Mouse (Mus musculus) heart, embryonic 11.5 days (tissue): ENCODE results near the gene Drd4. TPM values are rescaled to one million over a fixed set of nuclear protein-coding genes. Genes with fewer than 3 reads are reported as not detected.

Source experiments
- ATAC-seq: fragments of 200-750 bp; cut with Nextera tagmentation; replicated peaks from 2 replicates; pipeline ENCODE4 v1.8.0; 2017; ENCODE audit warnings: moderate library complexity; ENCODE audit not compliant: insufficient number of reproducible peaks, low FRiP score, low TSS enrichment
- H3K27ac ChIP-seq: fragments of 300-500 bp; sonication (generic); 2 replicates; pipeline ENCODE4 v1.5.1; 2014; ENCODE audit warnings: mild to moderate bottlenecking, low read depth, low read length
- H3K27me3 ChIP-seq: fragments of 300-500 bp; sonication (generic); 2 replicates; pipeline ENCODE4 v1.6.1; 2014; ENCODE audit warnings: mild to moderate bottlenecking, low read length, mixed read lengths; ENCODE audit not compliant: control insufficient read depth, insufficient read depth
- H3K36me3 ChIP-seq: fragments of 300-500 bp; sonication (generic); 2 replicates; pipeline ENCODE4 v1.6.1; 2014; ENCODE audit warnings: mild to moderate bottlenecking, low read length, moderate library complexity, mixed read lengths; ENCODE audit not compliant: control insufficient read depth, insufficient read depth
- H3K4me1 ChIP-seq: fragments of 300-500 bp; sonication (generic); 2 replicates; pipeline ENCODE4 v1.6.1; 2014; ENCODE audit warnings: low read length; ENCODE audit not compliant: control insufficient read depth, insufficient read depth
- H3K4me2 ChIP-seq: fragments of 300-500 bp; sonication (generic); 2 replicates; pipeline ENCODE4 v1.6.1; 2014; ENCODE audit warnings: mild to moderate bottlenecking, moderate library complexity
- H3K4me3 ChIP-seq: fragments of 300-500 bp; sonication (generic); 2 replicates; pipeline ENCODE4 v1.5.1; 2014; ENCODE audit warnings: low read depth, low read length
- H3K9ac ChIP-seq: fragments of 300-500 bp; sonication (generic); 2 replicates; pipeline ENCODE4 v1.6.1; 2014; ENCODE audit warnings: mild to moderate bottlenecking, low read depth, low read length, moderate library complexity
- H3K9me3 ChIP-seq: fragments of 300-500 bp; sonication (generic); replicated peaks from 2 replicates; pipeline ENCODE4 v1.6.1; 2016; ENCODE audit warnings: low read length; ENCODE audit not compliant: control insufficient read depth
- WGBS: fragments of 180-500 bp; shearing (Covaris S2); extraction: QIAGEN DNeasy Blood & Tissue Kit; methylation state at CpG from one replicate; pipeline ENCODE4 v1.1.7; 2014; ENCODE audit not compliant: insufficient replicate concordance; 5-methylcytosine and 5-hydroxymethylcytosine counted together
- polyA plus RNA-seq: library from polyadenylated mRNA; unstranded; fragments of >200 nt; fragmentation: Nextera tagmentation; extraction: Ambion mirVana; gene quantifications from 2 replicates; pipeline ENCODE4 v1.2.1, GENCODE M21; 2014

The Drd4 gene
- polyA plus RNA-seq, 1 experiment from 2014 or later, result 0.10 TPM

DNA sequence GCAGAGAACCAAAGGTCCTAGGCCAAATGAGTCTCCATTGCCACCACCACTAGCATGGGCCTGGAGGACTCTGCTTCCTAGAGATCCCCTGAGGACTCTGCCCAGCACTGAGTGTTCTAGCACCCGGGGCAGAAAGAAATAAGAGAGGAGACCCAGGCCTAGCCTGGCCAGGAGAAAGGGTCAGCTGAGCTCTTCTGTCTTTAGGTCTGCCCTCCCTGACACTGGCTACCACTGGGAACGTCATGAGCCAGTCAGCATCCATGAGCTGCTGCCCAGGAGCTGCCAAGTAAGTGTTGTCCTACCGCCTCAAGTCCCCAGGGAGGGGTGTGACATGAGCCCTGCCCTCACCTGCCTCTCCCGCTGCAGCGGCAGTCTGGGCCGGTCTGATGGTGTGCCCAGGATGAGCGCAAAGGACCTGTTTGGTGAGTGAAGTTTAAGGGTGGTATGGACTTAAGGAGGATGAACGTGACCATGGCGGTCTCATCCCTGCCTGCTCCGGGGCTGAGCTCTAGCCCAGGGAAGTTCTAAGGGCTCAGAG is 50.0 kb downstream of the Drd4 start:
- Histone ChIP-seq H3K27ac (no peak overlapping the region), H3K4me3 (no peak overlapping the region), H3K36me3 (no peaks in the 10 kb centered on the region), H3K9ac (no peak overlapping the region), H3K4me1 (peaks cover 9% of the 10 kb centered on the region), H3K27me3 (peaks cover 12% of the 10 kb centered on the region), H3K9me3 (no peaks in the 10 kb centered on the region), H3K4me2 (no peak overlapping the region)
- ATAC-seq, result no peak
- 75% methylated on average over 10 of the region's 10 CpGs for WGBS

DNA sequence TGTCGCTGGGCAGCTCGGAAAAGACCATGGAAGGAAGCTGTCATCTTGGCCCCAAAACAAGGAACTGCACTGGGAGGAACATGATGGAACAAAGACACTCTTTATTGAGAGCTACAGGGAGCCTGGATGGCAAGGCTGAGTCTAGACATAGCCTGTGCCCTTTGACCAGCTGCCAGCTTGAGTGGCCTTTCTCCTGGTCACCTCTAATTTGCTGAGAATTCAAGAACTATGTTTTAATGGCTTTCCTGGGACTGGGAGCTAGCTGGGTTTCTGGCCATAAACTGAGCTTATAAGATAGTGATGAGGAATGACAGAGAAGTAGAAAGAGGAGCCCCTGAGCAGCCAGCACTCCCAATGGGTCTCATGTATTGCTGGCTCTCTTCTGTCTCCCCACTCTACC is 51.4 kb downstream of the Drd4 start:
- H3K9ac ChIP-seq, result no peak overlapping the region
- no peak overlapping the region for H3K27ac ChIP-seq
- H3K27me3 ChIP-seq, result peaks cover 9% of the 10 kb centered on the region
- no peak overlapping the region for H3K4me3 ChIP-seq
- H3K4me2 ChIP-seq, result no peak overlapping the region
- H3K9me3 ChIP-seq, result no peaks in the 10 kb centered on the region
- H3K4me1 ChIP-seq, result peaks cover 9% of the 10 kb centered on the region
- 62% methylated on average over 2 of the region's 2 CpGs for WGBS
- H3K36me3 ChIP-seq, result no peaks in the 10 kb centered on the region
- ATAC-seq, result no peak

DNA sequence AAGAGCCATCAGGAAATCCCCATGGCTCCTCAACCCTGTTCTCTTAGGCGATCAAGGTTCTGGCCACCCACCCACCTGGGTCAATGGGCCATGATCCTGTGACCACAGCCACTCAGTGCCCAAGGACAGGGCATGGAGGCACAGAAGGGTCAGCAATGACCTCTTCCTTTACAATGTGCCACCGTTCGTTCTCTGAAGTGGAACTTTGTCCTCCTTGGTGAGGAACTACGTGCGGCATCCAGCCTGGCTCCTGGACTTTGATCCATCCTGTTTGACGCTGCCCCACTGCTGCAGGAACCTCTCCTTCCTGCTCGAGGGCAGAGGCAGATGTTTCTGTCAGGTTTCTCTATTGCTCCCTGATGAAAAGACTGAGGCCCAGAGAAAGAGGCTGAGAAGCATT is 51.9 kb downstream of the Drd4 start:
- H3K9ac ChIP-seq, result no peak overlapping the region
- WGBS, result 62% methylated on average over 7 of the region's 7 CpGs
- no peak overlapping the region for H3K4me2 ChIP-seq
- peaks cover 6% of the 10 kb centered on the region for H3K4me1 ChIP-seq
- no peak overlapping the region for H3K27ac ChIP-seq
- H3K4me3 ChIP-seq, result no peak overlapping the region
- H3K9me3 ChIP-seq, result no peaks in the 10 kb centered on the region
- ATAC-seq, result no peak
- no peaks in the 10 kb centered on the region for H3K36me3 ChIP-seq
- peaks cover 5% of the 10 kb centered on the region for H3K27me3 ChIP-seq

DNA sequence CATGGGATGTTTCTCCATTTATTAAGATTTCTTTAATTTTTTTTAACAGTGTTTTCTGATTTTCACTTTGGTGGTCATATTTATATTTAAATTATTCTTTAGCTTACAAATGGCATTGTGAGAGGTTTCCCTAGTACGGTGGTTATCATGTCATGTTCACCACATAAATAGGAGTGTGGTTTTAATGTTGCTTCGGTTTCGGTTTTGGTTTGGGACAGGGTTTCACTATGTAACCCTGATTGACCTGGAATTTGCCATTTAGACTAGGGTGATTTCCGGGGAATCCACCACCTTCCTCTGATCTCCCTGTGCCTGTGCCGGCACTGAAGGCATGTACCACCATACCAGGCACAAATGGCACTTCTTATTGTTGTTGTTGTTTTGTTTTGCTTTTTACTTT is 53.0 kb downstream of the Drd4 start:
- Histone ChIP-seq H3K9ac (no peak overlapping the region), H3K9me3 (no peaks in the 10 kb centered on the region), H3K36me3 (no peaks in the 10 kb centered on the region), H3K27me3 (no peaks in the 10 kb centered on the region; the same call in 1 of the 2 replicates), H3K4me2 (no peak overlapping the region), H3K4me3 (no peak overlapping the region), H3K27ac (no peak overlapping the region), H3K4me1 (no peaks in the 10 kb centered on the region)
- no peak for ATAC-seq
- 83% methylated on average over 5 of the region's 5 CpGs for WGBS

Other genes starting within 250 kb of the Drd4 start
- 1.4 and 2.6 TPM in 2 replicates for gene B4galnt4, start 230.9 kb upstream of the Drd4 start, polyA plus RNA-seq
- 0.67 and 0.68 TPM in 2 replicates for gene Pkp3, start 213.8 kb upstream of the Drd4 start, polyA plus RNA-seq
- 2.3 and 3.0 TPM in 2 replicates for gene Sigirr, start 191.4 kb upstream of the Drd4 start, polyA plus RNA-seq
- gene Ano9, start 174.2 kb upstream of the Drd4 start, polyA plus RNA-seq, result 0.31 TPM in 1 of 2 replicates, not detected in the other
- 65.0 and 71.2 TPM in 2 replicates for gene Ptdss2, start 169.6 kb upstream of the Drd4 start, polyA plus RNA-seq
- 95.3 and 103 TPM in 2 replicates for gene Rnh1, start 119.1 kb upstream of the Drd4 start, polyA plus RNA-seq
- gene Hras, start 98.0 kb upstream of the Drd4 start, polyA plus RNA-seq, result 73.1 and 80.9 TPM in 2 replicates
- 1.6 TPM in 2 replicates for gene Lrrc56, start 97.8 kb upstream of the Drd4 start, polyA plus RNA-seq
- gene Lmntd2, start 77.9 kb upstream of the Drd4 start, polyA plus RNA-seq, result 0.46 and 0.99 TPM in 2 replicates
- 14.3 and 17.5 TPM in 2 replicates for gene Rassf7, start 76.1 kb upstream of the Drd4 start, polyA plus RNA-seq
- gene Phrf1, start 63.2 kb upstream of the Drd4 start, polyA plus RNA-seq, result 50.2 and 51.1 TPM in 2 replicates
- 0.99 and 1.2 TPM in 2 replicates for gene Irf7, start 25.5 kb upstream of the Drd4 start, polyA plus RNA-seq
- gene Cdhr5, start 15.2 kb upstream of the Drd4 start, polyA plus RNA-seq, result not detected in 2 replicates
- 2.2 and 3.0 TPM in 2 replicates for gene Sct, start 12.9 kb upstream of the Drd4 start, polyA plus RNA-seq
- 40.2 and 42.5 TPM in 2 replicates for gene Deaf1, start 35.7 kb downstream of the Drd4 start, polyA plus RNA-seq
- 17.9 and 23.6 TPM in 2 replicates for gene Tmem80, start 35.7 kb downstream of the Drd4 start, polyA plus RNA-seq
- 0.51 and 0.82 TPM in 2 replicates for gene Eps8l2, start 46.9 kb downstream of the Drd4 start, polyA plus RNA-seq
- gene Taldo1, start 100.2 kb downstream of the Drd4 start, polyA plus RNA-seq, result 288 and 291 TPM in 2 replicates
- gene Gatd1, start 122.1 kb downstream of the Drd4 start, polyA plus RNA-seq, result 29.3 and 32.2 TPM in 2 replicates
- gene Cend1, start 137.5 kb downstream of the Drd4 start, polyA plus RNA-seq, result 7.4 and 9.3 TPM in 2 replicates
- gene Slc25a22, start 145.9 kb downstream of the Drd4 start, polyA plus RNA-seq, result 19.4 and 19.7 TPM in 2 replicates
- gene Pidd1, start 152.0 kb downstream of the Drd4 start, polyA plus RNA-seq, result 9.5 and 9.6 TPM in 2 replicates
- 873 and 1,016 TPM in 2 replicates for gene Rplp2, start 155.4 kb downstream of the Drd4 start, polyA plus RNA-seq
- gene Pnpla2, start 163.2 kb downstream of the Drd4 start, polyA plus RNA-seq, result 28.7 and 35.3 TPM in 2 replicates
- gene Cracr2b, start 169.1 kb downstream of the Drd4 start, polyA plus RNA-seq, result 11.5 and 14.3 TPM in 2 replicates
- 61.3 and 101 TPM in 2 replicates for gene Cd151, start 175.4 kb downstream of the Drd4 start, polyA plus RNA-seq
- 71.5 and 72.9 TPM in 2 replicates for gene Polr2l, start 183.1 kb downstream of the Drd4 start, polyA plus RNA-seq
- gene Tspan4, start 183.2 kb downstream of the Drd4 start, polyA plus RNA-seq, result 58.9 and 69.1 TPM in 2 replicates
- 35.0 and 46.7 TPM in 2 replicates for gene Chid1, start 247.9 kb downstream of the Drd4 start, polyA plus RNA-seq